Mouse (Mus musculus): ENCODE data around the gene Wdr77. TPM values are rescaled to one million over a fixed set of nuclear protein-coding genes. Genes with fewer than 3 reads are reported as not detected.
A peak's percentile ranks its signal among the peaks of the same experiment; 100 is the strongest.
"Not testable (repeated sequence)": the region's sequence is repeated elsewhere in the genome, so short reads cannot be mapped to it uniquely, and the experiment has no call there.

Wdr77 gene
- total RNA-seq, 1 experiment from 2014 or later: 40.0 TPM

DNA sequence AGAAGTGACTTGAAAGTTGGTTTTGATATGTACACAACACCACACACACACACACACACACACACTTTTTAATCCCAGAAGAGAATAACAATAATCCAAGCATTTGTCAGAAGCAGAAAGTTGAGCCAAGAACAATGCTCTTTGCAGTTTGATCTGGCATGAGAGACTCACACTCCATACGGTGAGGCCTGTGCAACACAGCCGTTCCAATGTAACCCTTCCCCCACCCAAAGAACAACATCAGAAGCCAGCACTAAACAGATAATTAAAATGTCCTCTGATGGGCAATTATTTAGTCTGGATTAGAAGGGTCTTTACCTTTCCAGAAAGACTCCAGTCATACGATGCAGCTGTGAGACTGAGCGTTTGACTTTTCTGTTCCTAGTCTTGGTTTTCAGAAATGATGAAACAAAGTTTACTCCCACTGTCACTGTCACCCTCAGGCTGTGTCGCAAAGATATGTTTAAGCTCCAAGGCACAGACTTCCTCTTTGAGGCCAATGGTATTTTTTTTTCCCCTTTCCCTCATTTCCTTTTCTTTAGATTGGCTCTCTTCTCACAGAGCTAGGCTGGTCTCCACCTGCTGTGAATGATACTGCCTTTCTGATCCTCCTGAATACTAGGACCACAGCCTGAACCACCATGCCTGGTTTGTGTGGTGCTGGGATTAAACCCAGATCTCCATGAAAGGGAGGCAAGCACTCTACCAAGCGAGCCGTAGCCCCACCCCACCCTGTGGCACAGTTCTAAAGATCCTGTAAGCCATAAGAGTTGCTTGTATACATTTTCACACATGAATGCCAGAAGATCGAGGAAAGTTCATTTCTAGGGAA lies 26.7 kb upstream of the Wdr77 start, which contains the start of gene I830077J02Rik:
Gene I830077J02Rik, minus strand, starts transcription at position 425 of the 832 bp plus-strand sequence.
- ATAC-seq (replicated peaks in 1 of 2; ENCODE audit: insufficient read depth in 1 of 2, low FRiP score in 2 of 2, low TSS enrichment in 1 of 2, low read depth in 1 of 2, poor library complexity in 2 of 2, severe bottlenecking in 2 of 2): peak; percentile 85 to 89

DNA sequence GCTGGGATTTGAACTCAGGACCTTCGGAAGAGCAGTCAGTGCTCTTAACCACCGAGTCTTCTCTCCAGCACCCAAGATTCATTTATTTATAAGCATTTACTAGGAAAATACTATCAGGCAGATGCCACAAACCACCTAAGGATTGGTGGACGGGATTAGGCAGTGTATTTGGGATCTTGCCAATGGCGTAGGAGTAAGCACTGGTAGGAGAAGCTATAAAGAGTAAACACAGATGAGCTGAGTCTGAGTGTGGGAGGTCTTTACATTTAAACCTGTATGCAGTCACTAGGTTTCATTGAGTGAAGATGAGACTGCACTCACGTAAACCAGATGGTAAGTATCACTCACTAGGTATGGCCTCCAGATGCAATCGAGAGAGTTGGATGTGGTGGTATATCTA lies 25.2 kb upstream of the Wdr77 start:
- ATAC-seq (replicated peaks in 1 of 2; ENCODE audit: insufficient read depth in 1 of 2, low FRiP score in 2 of 2, low TSS enrichment in 1 of 2, low read depth in 1 of 2, poor library complexity in 2 of 2, severe bottlenecking in 2 of 2): no peak

DNA sequence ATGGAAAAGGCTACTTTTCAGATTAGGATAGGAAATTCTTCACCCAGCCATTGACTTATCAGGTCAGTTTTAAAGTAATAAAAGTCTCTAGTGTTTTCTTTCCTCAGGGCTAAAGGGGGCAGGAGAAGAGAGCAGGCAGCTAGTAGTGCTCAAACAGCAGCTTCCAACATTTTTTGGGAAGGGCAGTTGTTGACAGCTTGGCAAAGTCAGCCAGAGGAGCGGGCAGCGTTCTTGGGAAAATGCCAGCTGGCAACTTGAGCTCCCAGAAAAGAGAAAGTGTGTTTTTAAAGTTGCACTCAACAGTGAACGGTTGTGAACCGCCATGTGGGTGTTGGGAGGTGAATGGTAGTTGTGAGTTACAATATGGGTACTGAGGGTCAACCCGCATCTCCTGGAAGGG lies 24.1 kb upstream of the Wdr77 start:
- no peak for ATAC-seq (replicated peaks in 1 of 2; ENCODE audit: insufficient read depth in 1 of 2, low FRiP score in 2 of 2, low TSS enrichment in 1 of 2, low read depth in 1 of 2, poor library complexity in 2 of 2, severe bottlenecking in 2 of 2)

GRCm38 (mm10) chr3:105936111-105936510 lies 23.1 kb upstream of the Wdr77 start:
- ATAC-seq (replicated peaks in 1 of 2; ENCODE audit: insufficient read depth in 1 of 2, low FRiP score in 2 of 2, low TSS enrichment in 1 of 2, low read depth in 1 of 2, poor library complexity in 2 of 2, severe bottlenecking in 2 of 2): no peak

DNA sequence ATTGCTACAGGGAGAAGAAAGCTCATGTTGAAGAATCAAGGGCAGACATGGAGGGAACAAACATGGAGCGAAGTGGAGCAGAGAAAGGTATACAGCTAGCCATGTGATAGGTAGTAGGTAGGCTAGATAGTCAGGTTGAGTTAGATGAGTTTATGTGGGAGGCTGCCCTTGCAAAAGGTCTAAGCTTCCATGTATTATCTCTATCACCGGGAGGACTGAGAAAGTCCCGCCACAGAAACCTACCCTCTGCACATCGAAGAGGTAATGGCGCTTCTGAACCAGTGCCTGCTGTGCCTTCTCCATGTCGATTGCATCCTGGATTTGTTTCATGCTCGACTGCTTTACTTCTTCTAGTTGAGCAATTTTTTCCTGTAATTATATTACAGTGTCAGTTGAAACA lies 7.8 kb upstream of the Wdr77 start:
- ATAC-seq (replicated peaks in 1 of 2; ENCODE audit: insufficient read depth in 1 of 2, low FRiP score in 2 of 2, low TSS enrichment in 1 of 2, low read depth in 1 of 2, poor library complexity in 2 of 2, severe bottlenecking in 2 of 2): no peak

- ATAC-seq (replicated peaks in 1 of 2; ENCODE audit: insufficient read depth in 1 of 2, low FRiP score in 2 of 2, low TSS enrichment in 1 of 2, low read depth in 1 of 2, poor library complexity in 2 of 2, severe bottlenecking in 2 of 2): no peak
Observed at GRCm38 (mm10) chr3:105957235-105957634, 1.9 kb upstream of the Wdr77 start.

- no peak for ATAC-seq (replicated peaks in 1 of 2; ENCODE audit: insufficient read depth in 1 of 2, low FRiP score in 2 of 2, low TSS enrichment in 1 of 2, low read depth in 1 of 2, poor library complexity in 2 of 2, severe bottlenecking in 2 of 2)
Observed at GRCm38 (mm10) chr3:105958204-105958603, 965 bp upstream of the Wdr77 start.

GRCm38 (mm10) chr3:105959585-105959984 lies 416 bp downstream of the Wdr77 start:
- peak in 1 of 2 experiments; percentile 19; a peak in 2 of 4 replicates for ATAC-seq (replicated peaks in 1 of 2; ENCODE audit: insufficient read depth in 1 of 2, low FRiP score in 2 of 2, low TSS enrichment in 1 of 2, low read depth in 1 of 2, poor library complexity in 2 of 2, severe bottlenecking in 2 of 2)

DNA sequence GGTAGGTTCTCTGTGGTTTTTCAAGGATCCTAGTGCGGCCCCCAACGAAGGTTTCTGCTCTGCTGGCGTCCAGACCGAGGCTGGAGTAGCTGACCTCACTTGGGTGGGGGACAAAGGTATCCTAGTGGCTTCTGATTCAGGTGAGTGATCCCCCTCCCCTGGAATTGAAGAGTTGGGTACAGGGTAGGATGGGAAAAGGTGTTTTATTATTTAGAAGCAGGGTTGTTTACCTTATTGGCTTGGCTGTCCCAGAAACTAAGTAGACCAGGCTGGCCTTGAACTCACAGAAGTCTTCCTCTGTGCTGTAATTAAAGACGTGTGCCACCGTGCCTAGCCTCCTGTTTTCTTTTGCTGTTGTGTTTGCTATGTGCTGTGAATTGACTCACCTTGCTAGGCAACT lies 830 bp downstream of the Wdr77 start, which contains the start of gene Atp5f1:
Gene Atp5f1, minus strand, starts transcription at position 101 of the 400 bp plus-strand sequence.
- ATAC-seq (replicated peaks in 1 of 2; ENCODE audit: insufficient read depth in 1 of 2, low FRiP score in 2 of 2, low TSS enrichment in 1 of 2, low read depth in 1 of 2, poor library complexity in 2 of 2, severe bottlenecking in 2 of 2): no peak

DNA sequence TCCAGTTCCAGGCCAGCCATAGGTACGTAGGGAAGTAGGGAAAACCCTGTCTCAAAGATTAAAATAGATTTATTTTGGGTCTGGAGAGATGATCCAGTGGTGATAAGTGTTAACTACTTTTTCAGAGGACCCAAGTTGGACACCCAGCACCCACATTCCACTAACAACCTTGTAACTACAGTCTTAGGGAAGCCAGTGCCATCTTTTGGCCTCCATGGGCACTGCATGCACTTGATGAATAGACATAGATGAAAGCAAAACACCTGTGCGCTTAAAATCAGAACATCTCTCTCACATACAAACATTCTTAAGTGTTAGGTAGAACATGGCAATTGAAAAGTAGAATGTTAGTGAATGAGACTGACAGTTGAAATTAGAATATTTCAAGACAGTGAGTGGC lies 1.5 kb downstream of the Wdr77 start:
- no peak for ATAC-seq (replicated peaks in 1 of 2; ENCODE audit: insufficient read depth in 1 of 2, low FRiP score in 2 of 2, low TSS enrichment in 1 of 2, low read depth in 1 of 2, poor library complexity in 2 of 2, severe bottlenecking in 2 of 2)

DNA sequence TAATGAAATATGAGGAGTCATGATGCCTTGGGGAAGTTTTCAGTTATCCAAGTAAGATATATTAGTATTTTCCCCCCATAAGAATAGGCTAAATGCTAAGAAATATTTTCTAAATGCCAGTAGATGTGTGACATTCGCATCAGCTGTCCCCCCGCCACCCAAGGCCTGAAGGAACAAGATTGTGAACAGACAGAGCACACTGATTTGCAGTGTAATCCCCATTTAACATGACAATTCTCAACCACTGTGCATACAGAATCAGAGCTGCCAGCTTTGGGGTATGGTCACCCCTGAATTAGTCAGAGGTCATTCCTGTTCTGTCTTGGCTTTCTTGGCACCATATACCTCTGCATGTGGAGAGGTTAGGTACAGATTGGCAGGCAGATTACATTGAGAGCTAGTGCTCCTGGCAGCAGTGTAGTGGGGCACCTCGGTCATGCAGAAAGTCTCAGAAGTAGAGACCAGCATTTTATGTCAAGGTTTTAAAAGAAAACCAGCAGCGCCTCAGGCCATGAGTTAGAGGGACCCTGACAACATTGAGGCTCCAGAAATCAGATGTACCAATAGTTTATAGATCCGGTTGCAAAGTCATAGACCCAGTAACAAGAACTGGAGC lies 12.8 kb downstream of the Wdr77 start:
- ATAC-seq (replicated peaks in 1 of 2; ENCODE audit: insufficient read depth in 1 of 2, low FRiP score in 2 of 2, low TSS enrichment in 1 of 2, low read depth in 1 of 2, poor library complexity in 2 of 2, severe bottlenecking in 2 of 2): no peak

DNA sequence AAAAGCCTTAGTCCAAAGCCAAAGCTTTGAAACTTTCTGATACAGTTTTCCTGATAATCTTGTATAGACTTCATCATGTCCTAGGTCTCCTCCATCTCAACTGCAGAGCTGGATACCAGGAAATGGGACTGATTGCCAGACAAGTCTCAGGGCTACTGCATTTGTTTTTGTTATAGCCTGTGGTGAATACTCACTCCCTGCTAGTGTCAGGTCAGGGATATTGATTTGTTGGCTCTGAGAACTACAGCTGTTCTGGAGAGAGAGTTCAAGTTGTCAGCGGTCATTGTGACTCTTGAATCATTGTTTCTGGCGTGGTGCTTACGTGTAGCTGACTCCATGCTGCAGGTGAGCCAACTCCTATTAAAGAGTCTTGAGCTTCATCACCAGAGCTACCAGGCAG lies 14.2 kb downstream of the Wdr77 start, which contains the start of gene Ovgp1:
Gene Ovgp1, plus strand, starts transcription at position 301 of the 400 bp plus-strand sequence.
- ATAC-seq (replicated peaks in 1 of 2; ENCODE audit: insufficient read depth in 1 of 2, low FRiP score in 2 of 2, low TSS enrichment in 1 of 2, low read depth in 1 of 2, poor library complexity in 2 of 2, severe bottlenecking in 2 of 2): no peak

DNA sequence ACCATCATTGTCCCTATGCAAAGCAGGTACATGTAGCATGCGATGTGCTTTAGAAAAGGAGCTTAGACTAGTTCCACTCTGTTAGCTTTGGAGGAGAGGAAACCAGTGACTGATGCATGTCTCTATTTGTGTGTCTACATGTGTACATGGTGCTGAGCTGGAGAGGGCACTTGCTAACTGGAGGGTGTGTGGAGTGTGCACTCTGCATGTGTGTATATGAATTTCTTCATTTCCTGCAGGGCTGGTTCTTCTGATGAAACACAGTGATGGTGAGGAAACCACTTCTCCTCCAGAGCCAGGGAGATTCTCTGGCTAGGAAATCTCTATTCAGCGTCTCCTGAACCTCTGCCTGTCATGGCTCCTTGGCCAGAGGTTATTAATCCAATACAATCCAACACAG lies 15.0 kb downstream of the Wdr77 start:
- ATAC-seq (replicated peaks in 1 of 2; ENCODE audit: insufficient read depth in 1 of 2, low FRiP score in 2 of 2, low TSS enrichment in 1 of 2, low read depth in 1 of 2, poor library complexity in 2 of 2, severe bottlenecking in 2 of 2): peak; percentile 42 to 79; a peak in 2 of 4 replicates

DNA sequence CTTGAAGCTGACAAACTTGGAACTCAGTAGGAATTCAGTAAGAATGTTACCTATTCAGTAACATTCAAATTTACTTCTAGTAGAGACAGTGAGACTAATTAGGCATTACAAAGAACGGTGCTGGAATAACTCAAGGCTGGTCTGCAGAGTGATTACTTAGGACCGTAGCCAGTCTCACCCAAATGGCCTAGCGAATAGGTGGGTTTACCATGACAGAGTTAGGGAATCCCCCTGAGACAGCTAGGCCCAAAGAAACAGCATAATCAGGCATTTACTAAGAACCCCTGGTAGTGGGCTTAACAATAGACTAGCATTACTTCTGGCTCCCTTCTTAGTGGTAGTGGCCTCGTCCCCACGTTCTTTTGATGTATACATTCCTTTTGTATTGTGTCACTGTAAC lies 30.4 kb downstream of the Wdr77 start:
- not testable (repeated sequence) for ATAC-seq (replicated peaks in 1 of 2; ENCODE audit: insufficient read depth in 1 of 2, low FRiP score in 2 of 2, low TSS enrichment in 1 of 2, low read depth in 1 of 2, poor library complexity in 2 of 2, severe bottlenecking in 2 of 2)

GRCm38 (mm10) chr3:105991653-105992283 lies 32.6 kb downstream of the Wdr77 start:
- peak in 1 of 2 experiments; percentile 44; a peak in 1 of 4 replicates for ATAC-seq (replicated peaks in 1 of 2; ENCODE audit: insufficient read depth in 1 of 2, low FRiP score in 2 of 2, low TSS enrichment in 1 of 2, low read depth in 1 of 2, poor library complexity in 2 of 2, severe bottlenecking in 2 of 2)

GRCm38 (mm10) chr3:105994730-105995129 lies 35.6 kb downstream of the Wdr77 start:
- peak; percentile 58 to 74 for ATAC-seq (replicated peaks in 1 of 2; ENCODE audit: insufficient read depth in 1 of 2, low FRiP score in 2 of 2, low TSS enrichment in 1 of 2, low read depth in 1 of 2, poor library complexity in 2 of 2, severe bottlenecking in 2 of 2)

DNA sequence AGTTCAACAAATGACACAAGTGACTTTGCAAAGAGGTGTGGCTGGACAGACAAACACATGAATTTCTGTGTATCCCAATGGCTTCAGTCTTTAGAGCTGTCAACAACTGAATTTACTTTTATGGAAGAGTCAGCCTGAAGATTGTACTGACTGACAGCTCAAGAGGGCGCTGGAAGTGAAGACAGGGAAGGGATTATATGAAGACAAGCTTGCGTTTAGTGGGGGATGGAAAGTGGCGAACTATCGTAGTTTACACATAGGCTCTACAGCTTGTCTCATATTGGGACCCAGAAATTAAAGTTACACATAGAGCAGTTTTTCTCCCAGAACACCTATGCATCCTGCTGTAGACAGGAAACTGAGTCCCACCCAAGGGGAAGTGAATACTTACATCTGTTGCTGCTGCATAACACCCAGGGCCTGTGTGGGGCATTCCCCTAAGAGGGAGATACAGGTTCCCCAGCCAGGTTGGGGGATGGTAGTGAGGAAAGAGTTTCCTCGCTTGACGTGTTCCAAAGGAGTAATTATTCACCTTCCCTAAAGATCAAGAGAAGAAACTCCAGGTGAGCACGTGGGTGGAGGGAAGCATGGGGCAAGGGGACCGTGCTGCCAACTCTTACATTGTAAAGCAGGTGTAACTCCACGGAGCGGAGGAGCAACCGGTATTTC lies 41.7 kb downstream of the Wdr77 start:
- peak; percentile 24 to 33; a peak in 2 of 4 replicates for ATAC-seq (replicated peaks in 1 of 2; ENCODE audit: insufficient read depth in 1 of 2, low FRiP score in 2 of 2, low TSS enrichment in 1 of 2, low read depth in 1 of 2, poor library complexity in 2 of 2, severe bottlenecking in 2 of 2)
